Mouse (Mus musculus): ENCODE results near the gene Plac9a. TPM values are rescaled to one million over a fixed set of nuclear protein-coding genes. Genes with fewer than 3 reads are reported as not detected.
"Not testable (repeated sequence)": the region's sequence is repeated elsewhere in the genome, so short reads cannot be mapped to it uniquely, and the experiment has no call there.

Plac9a gene
- total and polyA plus RNA-seq, 2 experiments from 2014 or later, result not detected

- DNase-seq (ENCODE audit: low spot score), result no peak
- no peak for TF ChIP-seq CTCF (IDR thresholded peaks at IDR 0.05)
- H3K36me3 ChIP-seq (ENCODE audit: insufficient read depth, low read length), result no peaks in the 10 kb centered on the region
- no peak overlapping the region for H3K9ac ChIP-seq (replicated peaks; ENCODE audit: low read length, poor library complexity, severe bottlenecking)
- H3K27me3 ChIP-seq (ENCODE audit: insufficient read depth, low read length), result no peaks in the 10 kb centered on the region
- no peak overlapping the region for H3K4me3 ChIP-seq (ENCODE audit: low read depth, low read length)
- no peak overlapping the region for H3K4me2 ChIP-seq (ENCODE audit: low read depth, low read length, poor library complexity, severe bottlenecking)
- 92% methylated on average over 16 of the region's 16 CpGs for WGBS
- H3K9me3 ChIP-seq (ENCODE audit: low read length), result no peaks in the 10 kb centered on the region
- no peak overlapping the region for H3K27ac ChIP-seq (ENCODE audit: low read depth, low read length)
- no peak for ATAC-seq (ENCODE audit: low FRiP score)
- no peaks in the 10 kb centered on the region for H3K4me1 ChIP-seq (ENCODE audit: insufficient read depth, low read length)
Observed at GRCm38 (mm10) chr14:25853717-25854452, 49.0 kb downstream of the Plac9a start.

- Histone ChIP-seq H3K4me1 (ENCODE audit: insufficient read depth, low read length) (no peaks in the 10 kb centered on the region), H3K4me2 (ENCODE audit: low read depth, low read length, poor library complexity, severe bottlenecking) (no peak overlapping the region), H3K36me3 (ENCODE audit: insufficient read depth, low read length) (no peaks in the 10 kb centered on the region), H3K4me3 (ENCODE audit: low read depth, low read length) (no peak overlapping the region), H3K9ac (replicated peaks; ENCODE audit: low read length, poor library complexity, severe bottlenecking) (no peak overlapping the region), H3K27ac (ENCODE audit: low read depth, low read length) (no peak overlapping the region), H3K9me3 (ENCODE audit: low read length) (no peaks in the 10 kb centered on the region), H3K27me3 (ENCODE audit: insufficient read depth, low read length) (no peaks in the 10 kb centered on the region)
- no peak for DNase-seq (ENCODE audit: low spot score)
- TF ChIP-seq CTCF (IDR thresholded peaks at IDR 0.05), result no peak
- ATAC-seq (ENCODE audit: low FRiP score), result no peak
- WGBS, result 77% methylated on average over 6 of the region's 6 CpGs
Observed at GRCm38 (mm10) chr14:25853295-25853694, 49.6 kb downstream of the Plac9a start.

- 84% methylated on average over 11 of the region's 11 CpGs for WGBS
- ATAC-seq (ENCODE audit: low FRiP score), result no peak
- Histone ChIP-seq H3K4me2 (ENCODE audit: low read depth, low read length, poor library complexity, severe bottlenecking) (no peak overlapping the region), H3K9ac (replicated peaks; ENCODE audit: low read length, poor library complexity, severe bottlenecking) (no peak overlapping the region), H3K9me3 (ENCODE audit: low read length) (no peaks in the 10 kb centered on the region), H3K27ac (ENCODE audit: low read depth, low read length) (no peak overlapping the region), H3K27me3 (ENCODE audit: insufficient read depth, low read length) (no peaks in the 10 kb centered on the region), H3K4me1 (ENCODE audit: insufficient read depth, low read length) (no peaks in the 10 kb centered on the region), H3K36me3 (ENCODE audit: insufficient read depth, low read length) (no peaks in the 10 kb centered on the region), H3K4me3 (ENCODE audit: low read depth, low read length) (no peak overlapping the region)
- no peak for TF ChIP-seq CTCF (IDR thresholded peaks at IDR 0.05)
- no peak for DNase-seq (ENCODE audit: low spot score)
Observed at GRCm38 (mm10) chr14:25852121-25852561, 50.8 kb downstream of the Plac9a start.

DNA sequence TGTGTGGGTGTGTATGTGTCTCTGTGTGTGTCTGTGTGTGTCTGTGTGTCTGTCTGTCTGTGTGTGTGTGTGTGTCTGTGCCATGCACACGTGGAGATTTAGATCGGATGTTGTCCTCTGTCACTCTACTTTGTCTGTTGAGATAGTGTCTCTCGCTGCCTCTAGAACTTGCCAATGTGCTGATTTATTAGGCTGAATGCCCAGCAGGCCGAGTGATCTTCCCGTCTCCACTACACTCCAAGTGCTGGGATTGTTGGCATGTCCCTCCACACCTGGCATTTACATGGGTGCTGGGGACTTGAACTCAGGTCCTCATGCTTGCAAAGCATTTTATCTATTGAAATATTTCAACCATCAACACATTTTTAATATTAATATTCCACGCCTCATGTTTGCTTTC is 51.7 kb downstream of the Plac9a start:
- WGBS, result 75% methylated on average over 6 of the region's 6 CpGs
- Histone ChIP-seq H3K4me3 (ENCODE audit: low read depth, low read length) (no peak overlapping the region), H3K27ac (ENCODE audit: low read depth, low read length) (no peak overlapping the region), H3K27me3 (ENCODE audit: insufficient read depth, low read length) (no peaks in the 10 kb centered on the region), H3K4me1 (ENCODE audit: insufficient read depth, low read length) (no peaks in the 10 kb centered on the region), H3K4me2 (ENCODE audit: low read depth, low read length, poor library complexity, severe bottlenecking) (no peak overlapping the region), H3K36me3 (ENCODE audit: insufficient read depth, low read length) (no peaks in the 10 kb centered on the region), H3K9ac (replicated peaks; ENCODE audit: low read length, poor library complexity, severe bottlenecking) (no peak overlapping the region), H3K9me3 (ENCODE audit: low read length) (no peaks in the 10 kb centered on the region)
- TF ChIP-seq CTCF (IDR thresholded peaks at IDR 0.05), result no peak
- no peak for DNase-seq (ENCODE audit: low spot score)
- ATAC-seq (ENCODE audit: low FRiP score), result no peak

DNA sequence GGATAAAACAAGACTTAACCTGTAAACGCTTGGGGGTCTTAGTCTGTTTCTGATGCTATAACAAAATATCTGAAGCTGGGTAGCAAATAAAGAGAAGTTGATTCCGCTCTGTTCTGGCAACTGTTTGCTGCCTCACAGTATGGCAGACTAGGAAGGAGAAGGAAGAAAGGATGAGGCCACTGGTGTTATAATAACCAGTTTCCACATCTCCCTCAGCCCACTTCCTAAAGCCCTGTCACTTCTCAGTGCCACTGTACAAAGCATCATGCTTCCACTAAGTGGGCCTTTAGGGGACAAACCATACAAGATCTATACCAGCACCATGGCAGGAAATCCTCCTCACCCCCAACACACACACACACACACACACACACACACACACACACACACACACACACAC is 52.5 kb downstream of the Plac9a start:
- ATAC-seq (ENCODE audit: low FRiP score) (no peak), DNase-seq (ENCODE audit: low spot score) (no peak)
- TF ChIP-seq CTCF (IDR thresholded peaks at IDR 0.05), result no peak
- Histone ChIP-seq H3K9ac (replicated peaks; ENCODE audit: low read length, poor library complexity, severe bottlenecking) (no peak overlapping the region), H3K4me2 (ENCODE audit: low read depth, low read length, poor library complexity, severe bottlenecking) (no peak overlapping the region), H3K27ac (ENCODE audit: low read depth, low read length) (no peak overlapping the region), H3K4me3 (ENCODE audit: low read depth, low read length) (no peak overlapping the region), H3K27me3 (ENCODE audit: insufficient read depth, low read length) (no peaks in the 10 kb centered on the region), H3K36me3 (ENCODE audit: insufficient read depth, low read length) (no peaks in the 10 kb centered on the region), H3K9me3 (ENCODE audit: low read length) (no peaks in the 10 kb centered on the region), H3K4me1 (ENCODE audit: insufficient read depth, low read length) (no peaks in the 10 kb centered on the region)
- WGBS, result 99% methylated on average over 2 of the region's 2 CpGs

- H3K9me3 ChIP-seq (ENCODE audit: low read length); H3K36me3 ChIP-seq (ENCODE audit: insufficient read depth, low read length); H3K27me3 ChIP-seq (ENCODE audit: insufficient read depth, low read length); ATAC-seq (ENCODE audit: low FRiP score); H3K27ac ChIP-seq (ENCODE audit: low read depth, low read length); H3K4me2 ChIP-seq (ENCODE audit: low read depth, low read length, poor library complexity, severe bottlenecking); H3K9ac ChIP-seq (replicated peaks; ENCODE audit: low read length, poor library complexity, severe bottlenecking); H3K4me3 ChIP-seq (ENCODE audit: low read depth, low read length); DNase-seq (ENCODE audit: low spot score); H3K4me1 ChIP-seq (ENCODE audit: insufficient read depth, low read length): not testable (repeated sequence)
- 95% methylated on average over 3 of the region's 4 CpGs for WGBS
Observed at GRCm38 (mm10) chr14:25848708-25849107, 54.2 kb downstream of the Plac9a start.
